Mouse (Mus musculus): ENCODE data around the gene Mad1l1. TPM values are rescaled to one million over a fixed set of nuclear protein-coding genes. Genes with fewer than 3 reads are reported as not detected.

Mad1l1 gene
- polyA plus RNA-seq, 1 experiment from 2014 or later: 42.3 TPM

- ATAC-seq (replicated peaks; ENCODE audit: low FRiP score, low TSS enrichment, low read depth) (no peak), DNase-seq (ENCODE audit: low spot score) (no peak)
- no peak overlapping the region for H3K4me2 ChIP-seq (ENCODE audit: low read length)
- no peaks in the 10 kb centered on the region for H3K27me3 ChIP-seq (replicated peaks; ENCODE audit: control insufficient read depth, insufficient read depth, low read length)
- H3K27ac ChIP-seq (ENCODE audit: low read depth): no peak overlapping the region
- no peaks in the 10 kb centered on the region for H3K9me3 ChIP-seq (ENCODE audit: control insufficient read depth, low read length)
- H3K9ac ChIP-seq (ENCODE audit: low read length): no peak overlapping the region
- H3K4me1 ChIP-seq (replicated peaks; ENCODE audit: control insufficient read depth, insufficient read depth, low read length): no peaks in the 10 kb centered on the region
- 87% methylated on average over 6 of the region's 6 CpGs for WGBS
- H3K36me3 ChIP-seq (ENCODE audit: control insufficient read depth, insufficient read depth, low read length): no peaks in the 10 kb centered on the region; the same call in 1 of the 2 replicates
- H3K4me3 ChIP-seq (ENCODE audit: low read depth, low read length): no peak overlapping the region
Measured at GRCm38 (mm10) chr5:140249359-140250062, 71.8 kb downstream of the Mad1l1 start.

- 78% methylated on average over 2 of the region's 2 CpGs for WGBS
- H3K9ac ChIP-seq (ENCODE audit: low read length): no peak overlapping the region
Measured at GRCm38 (mm10) chr5:140248101-140248500, 73.3 kb downstream of the Mad1l1 start.

GRCm38 (mm10) chr5:140240235-140240634 lies 81.1 kb downstream of the Mad1l1 start:
- no peaks in the 10 kb centered on the region for H3K9me3 ChIP-seq (ENCODE audit: control insufficient read depth, low read length)
- no peak overlapping the region for H3K9ac ChIP-seq (ENCODE audit: low read length)
- no peak for ATAC-seq (replicated peaks; ENCODE audit: low FRiP score, low TSS enrichment, low read depth)
- WGBS: 94% methylated on average over 3 of the region's 3 CpGs
- H3K27ac ChIP-seq (ENCODE audit: low read depth): no peak overlapping the region
- H3K4me2 ChIP-seq (ENCODE audit: low read length): no peak overlapping the region
- DNase-seq (ENCODE audit: low spot score): no peak
- H3K4me3 ChIP-seq (ENCODE audit: low read depth, low read length): no peak overlapping the region
- no peaks in the 10 kb centered on the region for H3K27me3 ChIP-seq (replicated peaks; ENCODE audit: control insufficient read depth, insufficient read depth, low read length)
- H3K4me1 ChIP-seq (replicated peaks; ENCODE audit: control insufficient read depth, insufficient read depth, low read length): no peaks in the 10 kb centered on the region
- no peaks in the 10 kb centered on the region for H3K36me3 ChIP-seq (ENCODE audit: control insufficient read depth, insufficient read depth, low read length)

More at GRCm38 (mm10) chr5:140248101-140248500, 73.3 kb downstream of the Mad1l1 start:
- H3K9me3 ChIP-seq (ENCODE audit: control insufficient read depth, low read length): no peaks in the 10 kb centered on the region
- H3K4me3 ChIP-seq (ENCODE audit: low read depth, low read length): no peak overlapping the region
- H3K27ac ChIP-seq (ENCODE audit: low read depth): no peak overlapping the region
- H3K27me3 ChIP-seq (replicated peaks; ENCODE audit: control insufficient read depth, insufficient read depth, low read length): no peaks in the 10 kb centered on the region
- no peak for DNase-seq (ENCODE audit: low spot score)
- H3K36me3 ChIP-seq (ENCODE audit: control insufficient read depth, insufficient read depth, low read length): no peaks in the 10 kb centered on the region; the same call in 1 of the 2 replicates
- no peak overlapping the region for H3K4me2 ChIP-seq (ENCODE audit: low read length)
- no peak for ATAC-seq (replicated peaks; ENCODE audit: low FRiP score, low TSS enrichment, low read depth)
- H3K4me1 ChIP-seq (replicated peaks; ENCODE audit: control insufficient read depth, insufficient read depth, low read length): no peaks in the 10 kb centered on the region

GRCm38 (mm10) chr5:140238880-140239279 lies 82.5 kb downstream of the Mad1l1 start:
- WGBS: 81% methylated on average over 3 of the region's 3 CpGs
- Histone ChIP-seq H3K27me3 (replicated peaks; ENCODE audit: control insufficient read depth, insufficient read depth, low read length) (no peaks in the 10 kb centered on the region), H3K4me1 (replicated peaks; ENCODE audit: control insufficient read depth, insufficient read depth, low read length) (no peaks in the 10 kb centered on the region), H3K4me3 (ENCODE audit: low read depth, low read length) (no peak overlapping the region), H3K9ac (ENCODE audit: low read length) (no peak overlapping the region), H3K9me3 (ENCODE audit: control insufficient read depth, low read length) (no peaks in the 10 kb centered on the region), H3K4me2 (ENCODE audit: low read length) (no peak overlapping the region), H3K27ac (ENCODE audit: low read depth) (no peak overlapping the region), H3K36me3 (ENCODE audit: control insufficient read depth, insufficient read depth, low read length) (no peaks in the 10 kb centered on the region)
- ATAC-seq (replicated peaks; ENCODE audit: low FRiP score, low TSS enrichment, low read depth): no peak
- no peak for DNase-seq (ENCODE audit: low spot score)

- H3K27ac ChIP-seq (ENCODE audit: low read depth): no peak overlapping the region
- H3K9ac ChIP-seq (ENCODE audit: low read length): no peak overlapping the region
- no peak overlapping the region for H3K4me2 ChIP-seq (ENCODE audit: low read length)
- H3K36me3 ChIP-seq (ENCODE audit: control insufficient read depth, insufficient read depth, low read length): no peaks in the 10 kb centered on the region
- no peaks in the 10 kb centered on the region for H3K4me1 ChIP-seq (replicated peaks; ENCODE audit: control insufficient read depth, insufficient read depth, low read length)
- no peak for ATAC-seq (replicated peaks; ENCODE audit: low FRiP score, low TSS enrichment, low read depth)
- no peaks in the 10 kb centered on the region for H3K9me3 ChIP-seq (ENCODE audit: control insufficient read depth, low read length)
- 85% methylated on average over 6 of the region's 6 CpGs for WGBS
- no peak for DNase-seq (ENCODE audit: low spot score)
- H3K4me3 ChIP-seq (ENCODE audit: low read depth, low read length): no peak overlapping the region
- H3K27me3 ChIP-seq (replicated peaks; ENCODE audit: control insufficient read depth, insufficient read depth, low read length): no peaks in the 10 kb centered on the region
Measured at GRCm38 (mm10) chr5:140230818-140231217, 90.5 kb downstream of the Mad1l1 start.

- Histone ChIP-seq H3K9ac (ENCODE audit: low read length) (no peak overlapping the region), H3K27me3 (replicated peaks; ENCODE audit: control insufficient read depth, insufficient read depth, low read length) (no peaks in the 10 kb centered on the region), H3K9me3 (ENCODE audit: control insufficient read depth, low read length) (no peaks in the 10 kb centered on the region), H3K27ac (ENCODE audit: low read depth) (no peak overlapping the region), H3K36me3 (ENCODE audit: control insufficient read depth, insufficient read depth, low read length) (no peaks in the 10 kb centered on the region), H3K4me2 (ENCODE audit: low read length) (no peak overlapping the region), H3K4me3 (ENCODE audit: low read depth, low read length) (no peak overlapping the region), H3K4me1 (replicated peaks; ENCODE audit: control insufficient read depth, insufficient read depth, low read length) (no peaks in the 10 kb centered on the region)
- WGBS: 86% methylated on average over 3 of the region's 3 CpGs
- DNase-seq (ENCODE audit: low spot score) (no peak), ATAC-seq (replicated peaks; ENCODE audit: low FRiP score, low TSS enrichment, low read depth) (no peak)
Measured at GRCm38 (mm10) chr5:140228306-140228705, 93.0 kb downstream of the Mad1l1 start.

GRCm38 (mm10) chr5:140226871-140227270 lies 94.5 kb downstream of the Mad1l1 start:
- no peak overlapping the region for H3K4me2 ChIP-seq (ENCODE audit: low read length)
- ATAC-seq (replicated peaks; ENCODE audit: low FRiP score, low TSS enrichment, low read depth) (no peak), DNase-seq (ENCODE audit: low spot score) (no peak)
- no peak overlapping the region for H3K27ac ChIP-seq (ENCODE audit: low read depth)
- no peak overlapping the region for H3K9ac ChIP-seq (ENCODE audit: low read length)
- H3K4me3 ChIP-seq (ENCODE audit: low read depth, low read length): no peak overlapping the region
- H3K4me1 ChIP-seq (replicated peaks; ENCODE audit: control insufficient read depth, insufficient read depth, low read length): no peaks in the 10 kb centered on the region
- 76% methylated on average over 3 of the region's 3 CpGs for WGBS
- H3K27me3 ChIP-seq (replicated peaks; ENCODE audit: control insufficient read depth, insufficient read depth, low read length): no peaks in the 10 kb centered on the region
- no peaks in the 10 kb centered on the region for H3K36me3 ChIP-seq (ENCODE audit: control insufficient read depth, insufficient read depth, low read length)
- H3K9me3 ChIP-seq (ENCODE audit: control insufficient read depth, low read length): no peaks in the 10 kb centered on the region

GRCm38 (mm10) chr5:140225881-140226280 lies 95.5 kb downstream of the Mad1l1 start:
- 67% methylated on average over 2 of the region's 2 CpGs for WGBS
- Histone ChIP-seq H3K9me3 (ENCODE audit: control insufficient read depth, low read length) (no peaks in the 10 kb centered on the region), H3K27me3 (replicated peaks; ENCODE audit: control insufficient read depth, insufficient read depth, low read length) (no peaks in the 10 kb centered on the region), H3K27ac (ENCODE audit: low read depth) (no peak overlapping the region), H3K4me2 (ENCODE audit: low read length) (no peak overlapping the region), H3K4me3 (ENCODE audit: low read depth, low read length) (no peak overlapping the region), H3K36me3 (ENCODE audit: control insufficient read depth, insufficient read depth, low read length) (no peaks in the 10 kb centered on the region), H3K9ac (ENCODE audit: low read length) (no peak overlapping the region), H3K4me1 (replicated peaks; ENCODE audit: control insufficient read depth, insufficient read depth, low read length) (no peaks in the 10 kb centered on the region)
- no peak for DNase-seq (ENCODE audit: low spot score)
- no peak for ATAC-seq (replicated peaks; ENCODE audit: low FRiP score, low TSS enrichment, low read depth)

GRCm38 (mm10) chr5:140225103-140225502 lies 96.2 kb downstream of the Mad1l1 start:
- Histone ChIP-seq H3K36me3 (ENCODE audit: control insufficient read depth, insufficient read depth, low read length) (no peaks in the 10 kb centered on the region), H3K27ac (ENCODE audit: low read depth) (no peak overlapping the region), H3K9ac (ENCODE audit: low read length) (no peak overlapping the region), H3K4me1 (replicated peaks; ENCODE audit: control insufficient read depth, insufficient read depth, low read length) (no peaks in the 10 kb centered on the region), H3K4me2 (ENCODE audit: low read length) (no peak overlapping the region), H3K27me3 (replicated peaks; ENCODE audit: control insufficient read depth, insufficient read depth, low read length) (no peaks in the 10 kb centered on the region), H3K9me3 (ENCODE audit: control insufficient read depth, low read length) (no peaks in the 10 kb centered on the region), H3K4me3 (ENCODE audit: low read depth, low read length) (no peak overlapping the region)
- no peak for ATAC-seq (replicated peaks; ENCODE audit: low FRiP score, low TSS enrichment, low read depth)
- WGBS: 90% methylated on average over 2 of the region's 2 CpGs
- DNase-seq (ENCODE audit: low spot score): no peak

Data from intestine, embryonic 14.5 days (tissue).